Mouse (Mus musculus) urinary bladder, postnatal 14 days (tissue): ENCODE results near the gene Plcb1.

Experiments
- DNase-seq: peaks from one replicate; pipeline ENCODE4 v3.0.0; 2021; ENCODE audit warnings: low spot score

The Plcb1 gene

DNA sequence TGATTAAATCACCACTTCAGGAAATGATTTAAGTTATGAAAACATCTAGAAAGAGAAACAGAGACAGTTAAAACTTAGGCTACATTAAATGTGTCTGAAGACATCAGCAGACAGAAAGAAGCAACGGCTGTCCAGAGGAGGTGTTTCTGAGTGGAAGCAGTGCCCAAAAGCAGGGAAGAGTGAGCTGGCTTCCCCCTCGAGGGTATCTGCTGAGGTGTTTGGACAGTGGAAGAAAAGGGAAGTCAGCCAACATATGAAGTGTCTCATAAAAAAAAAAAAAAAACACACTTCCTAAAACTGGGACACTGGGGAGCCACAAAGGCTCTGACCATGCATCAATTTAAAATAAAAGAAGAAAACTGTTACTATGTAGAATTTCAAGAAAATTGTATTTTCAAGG lies 625.8 kb downstream of the Plcb1 start:
- DNase-seq: no peak

DNA sequence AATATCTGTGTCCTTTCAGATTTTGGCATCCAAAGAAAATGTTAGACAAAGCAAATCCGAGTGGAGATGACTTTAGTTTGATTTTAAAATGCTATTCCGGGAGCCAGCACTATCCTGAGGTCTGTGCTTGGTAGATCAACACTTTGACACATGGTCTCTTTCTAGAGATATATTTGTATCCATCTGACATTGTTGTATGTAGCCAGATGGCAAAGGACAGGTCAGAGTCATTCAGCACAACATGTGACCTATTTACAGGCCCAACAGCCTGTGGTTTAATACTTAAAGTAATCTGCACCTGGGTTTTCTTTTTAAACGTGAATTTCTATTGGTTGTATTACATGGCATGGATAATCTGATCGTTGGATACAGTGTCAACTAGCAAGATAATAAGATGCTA lies 629.3 kb downstream of the Plcb1 start:
- no peak for DNase-seq

GRCm38 (mm10) chr2:135419301-135419700 lies 633.4 kb downstream of the Plcb1 start:
- DNase-seq: no peak

DNA sequence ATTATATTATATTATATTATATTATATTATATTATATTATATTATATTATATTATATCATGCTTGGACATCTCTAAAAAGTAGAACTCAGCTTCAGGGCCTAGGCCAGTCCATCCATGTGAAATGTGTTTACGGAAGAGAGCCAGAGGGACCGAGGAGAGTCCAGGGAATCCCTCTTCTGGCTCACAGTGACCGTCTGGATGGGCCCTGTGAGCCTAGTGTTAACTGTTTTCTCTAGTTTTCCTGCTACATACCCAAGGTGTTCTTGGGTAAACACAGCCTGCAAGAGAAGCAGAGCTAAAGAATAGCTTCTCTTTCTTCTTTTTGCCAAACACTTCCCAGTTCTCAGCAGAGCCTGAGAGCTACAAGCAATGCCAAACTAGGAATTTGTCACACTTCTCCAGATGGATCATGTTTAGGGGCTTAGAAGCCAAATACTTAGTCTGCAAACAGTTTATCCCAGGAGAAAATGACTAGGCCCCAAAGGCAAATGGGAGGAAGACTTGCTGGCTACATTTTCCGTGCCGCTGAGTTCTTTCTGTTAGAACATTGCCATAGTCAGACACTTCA lies 649.2 kb downstream of the Plcb1 start:
- no peak for DNase-seq

DNA sequence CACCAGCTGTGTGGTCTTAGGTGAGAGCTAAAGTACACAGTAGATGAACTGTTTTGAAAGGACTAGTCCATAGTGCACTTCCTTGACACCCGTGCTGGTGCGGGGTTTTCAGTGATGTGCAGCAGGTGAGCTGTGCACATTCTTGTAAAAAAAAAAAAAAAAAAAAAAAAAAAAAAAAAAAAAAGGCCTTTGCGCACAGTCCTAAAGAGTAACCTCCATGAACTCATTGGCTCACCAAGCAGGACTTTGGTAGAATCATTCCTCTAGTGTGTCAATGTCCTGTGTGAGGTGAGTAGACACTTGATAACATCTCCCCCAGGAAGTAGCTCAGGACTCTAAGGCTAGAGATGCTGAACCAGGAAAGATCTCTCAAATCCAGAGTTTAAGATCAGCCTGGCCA lies 653.2 kb downstream of the Plcb1 start:
- DNase-seq: no peak

DNA sequence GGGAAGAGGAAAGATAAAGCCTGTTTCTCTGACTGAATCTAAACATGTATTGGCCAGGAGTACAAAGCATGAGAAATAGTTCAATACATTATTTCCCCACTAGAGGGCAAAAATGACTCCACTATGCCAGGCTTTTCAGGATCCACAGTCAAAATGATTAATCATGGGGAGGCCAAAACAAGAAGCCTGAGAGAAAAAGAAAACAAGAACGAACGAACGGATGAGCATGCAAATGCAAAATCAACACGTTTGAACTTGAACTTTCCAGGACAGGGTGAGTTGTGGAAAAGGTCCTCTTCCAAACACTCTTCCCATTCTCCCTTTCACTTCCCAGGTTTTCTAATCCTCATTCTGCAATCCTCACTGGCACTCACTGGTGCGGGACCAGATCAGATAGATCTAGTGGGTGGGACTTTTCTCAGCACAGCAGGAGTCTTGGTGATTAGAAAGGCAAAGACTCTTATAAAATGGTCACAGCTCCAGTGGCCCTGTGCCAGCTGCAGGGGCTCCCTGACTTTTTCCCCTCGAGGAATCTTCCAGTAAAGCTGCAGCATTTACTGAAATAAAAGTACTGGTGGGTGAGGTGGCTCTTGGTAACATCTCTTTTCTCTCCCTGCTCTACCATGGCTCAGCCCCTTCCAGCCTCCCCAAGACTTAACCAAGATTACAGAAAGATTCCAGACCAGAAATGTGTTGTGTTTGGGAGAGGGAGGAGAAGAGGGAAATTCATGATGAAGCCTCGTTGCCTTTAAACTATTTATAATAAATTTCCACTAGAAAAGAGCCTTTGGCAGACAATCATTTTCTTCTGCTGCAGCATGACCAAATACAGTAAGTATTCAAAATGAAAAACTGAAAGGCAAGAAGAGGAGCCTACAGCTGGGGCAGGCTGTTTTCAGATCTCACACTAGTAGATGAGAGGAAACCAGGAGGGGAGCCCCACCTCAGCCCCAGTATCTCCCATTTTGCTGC lies 654.0 kb downstream of the Plcb1 start:
- peak; percentile 65 for DNase-seq

GRCm38 (mm10) chr2:135453581-135453980 lies 667.7 kb downstream of the Plcb1 start:
- no peak for DNase-seq

DNA sequence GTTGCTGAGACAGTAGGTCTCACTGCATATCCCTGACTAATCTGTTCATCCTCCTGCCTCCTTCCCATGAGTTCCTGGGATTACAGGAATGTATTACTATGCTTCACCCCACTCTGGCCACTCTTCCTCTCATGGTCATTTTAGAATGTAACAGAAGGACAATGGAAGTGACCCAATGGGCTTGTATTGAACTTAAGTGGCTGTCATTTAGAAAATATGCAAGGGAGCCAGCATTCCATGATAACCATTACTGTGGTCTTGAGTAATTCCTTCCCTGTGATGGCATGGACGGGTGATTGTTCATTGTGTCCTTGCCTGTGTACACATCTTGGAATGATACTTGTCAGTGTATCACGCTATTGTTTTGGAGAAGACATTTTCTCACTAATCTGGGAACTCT lies 668.1 kb downstream of the Plcb1 start:
- DNase-seq: no peak

DNA sequence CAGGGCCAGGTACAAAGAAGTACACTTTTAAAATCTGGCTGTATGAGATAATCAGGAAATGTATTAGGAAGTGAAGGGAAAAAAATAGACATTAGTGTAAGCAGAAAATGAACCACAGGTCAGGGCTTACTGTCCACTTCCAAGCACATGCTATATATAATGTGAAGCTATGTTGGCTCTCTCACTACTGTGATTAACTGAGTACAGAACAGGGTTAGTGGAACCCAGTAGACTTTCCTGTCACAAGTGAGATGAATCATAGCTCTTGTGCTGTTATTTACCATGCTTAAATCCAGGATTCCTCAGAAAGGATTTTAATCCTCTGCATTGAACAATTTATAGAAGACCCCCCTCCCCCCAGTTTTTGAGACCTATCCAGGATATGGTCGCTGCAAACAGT lies 668.6 kb downstream of the Plcb1 start:
- DNase-seq: no peak

GRCm38 (mm10) chr2:135467895-135468294 lies 682.0 kb downstream of the Plcb1 start:
- DNase-seq: peak; percentile 8

DNA sequence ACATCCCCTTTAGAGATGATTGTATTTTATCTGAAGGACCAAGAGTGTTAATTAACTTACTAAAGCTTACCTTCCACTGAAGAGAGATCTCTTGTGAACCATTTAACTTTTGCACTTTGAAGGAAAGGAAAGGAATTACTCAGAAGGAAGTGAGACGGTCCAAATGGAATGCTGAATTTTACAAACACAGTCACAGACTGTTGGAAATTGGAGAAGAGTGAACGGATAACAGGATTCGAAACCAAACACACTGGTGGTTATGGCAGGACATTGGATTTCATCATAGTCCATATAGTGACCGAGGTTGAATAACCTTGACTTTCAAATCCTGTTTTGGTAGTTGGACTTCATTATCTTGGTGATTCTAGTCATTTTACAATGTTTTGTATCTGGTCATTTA lies 688.2 kb downstream of the Plcb1 start:
- DNase-seq: no peak

GRCm38 (mm10) chr2:135485248-135485647 lies 699.4 kb downstream of the Plcb1 start:
- DNase-seq: no peak

DNA sequence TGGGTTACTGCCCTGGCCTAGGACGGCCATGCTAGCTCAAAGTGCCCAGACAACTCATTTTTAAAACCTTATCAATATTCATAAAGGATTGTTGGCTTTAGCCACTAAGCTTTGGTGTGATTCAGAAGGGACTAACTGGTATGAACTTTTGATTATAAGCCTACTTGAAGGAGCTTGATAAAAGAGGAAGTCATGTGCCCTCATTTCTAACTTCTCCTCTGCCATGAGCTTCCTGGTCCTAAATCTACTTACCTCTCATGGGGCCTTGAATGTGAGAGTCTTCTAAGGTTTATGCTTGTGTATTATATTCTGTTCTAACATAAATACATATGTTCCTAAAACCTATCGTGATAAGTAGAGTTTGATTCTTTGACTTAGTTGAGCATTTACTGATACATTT lies 702.4 kb downstream of the Plcb1 start:
- no peak for DNase-seq

GRCm38 (mm10) chr2:135489127-135489526 lies 703.3 kb downstream of the Plcb1 start:
- DNase-seq: no peak

DNA sequence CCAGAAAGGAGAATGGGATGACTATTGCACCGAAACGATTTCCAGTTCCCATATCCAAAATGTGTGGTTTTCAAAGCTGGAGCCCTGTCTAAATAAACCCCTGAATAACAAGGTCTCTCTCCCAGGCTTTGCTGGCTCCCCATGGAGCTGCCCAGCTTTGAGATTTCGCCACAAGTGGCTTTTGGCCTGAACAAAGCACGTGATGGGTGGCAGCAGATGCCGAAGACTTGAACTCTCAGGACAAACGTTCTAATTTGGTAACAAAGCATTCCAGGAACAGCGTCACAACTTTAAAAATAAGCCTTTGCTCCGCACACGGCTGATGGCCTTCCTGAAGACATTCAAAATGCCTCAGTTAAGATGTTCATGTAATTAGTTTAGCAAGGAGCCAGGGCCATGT lies 706.9 kb downstream of the Plcb1 start:
- DNase-seq: no peak

DNA sequence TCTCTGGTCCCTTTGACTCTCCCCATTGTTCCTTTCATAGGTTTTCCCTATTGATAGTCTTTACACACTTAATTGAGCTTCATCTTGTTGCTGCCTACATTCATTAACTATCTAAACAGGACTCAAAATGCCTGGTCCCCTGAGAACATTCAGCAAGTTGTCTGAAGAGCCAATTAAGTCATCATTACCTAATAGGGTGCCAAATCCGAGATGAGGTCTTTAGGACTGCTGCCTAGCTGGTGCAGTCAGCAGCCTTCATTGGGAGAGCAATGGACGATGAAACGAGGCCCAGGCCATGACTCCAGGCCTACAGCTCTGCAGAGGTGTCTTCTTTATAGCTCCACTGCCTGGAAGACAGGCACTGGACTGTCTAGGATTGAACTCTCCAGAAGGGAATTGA lies 710.7 kb downstream of the Plcb1 start:
- no peak for DNase-seq

GRCm38 (mm10) chr2:135497251-135497650 lies 711.4 kb downstream of the Plcb1 start:
- DNase-seq: no peak

GRCm38 (mm10) chr2:135500872-135501271 lies 715.0 kb downstream of the Plcb1 start:
- no peak for DNase-seq

DNA sequence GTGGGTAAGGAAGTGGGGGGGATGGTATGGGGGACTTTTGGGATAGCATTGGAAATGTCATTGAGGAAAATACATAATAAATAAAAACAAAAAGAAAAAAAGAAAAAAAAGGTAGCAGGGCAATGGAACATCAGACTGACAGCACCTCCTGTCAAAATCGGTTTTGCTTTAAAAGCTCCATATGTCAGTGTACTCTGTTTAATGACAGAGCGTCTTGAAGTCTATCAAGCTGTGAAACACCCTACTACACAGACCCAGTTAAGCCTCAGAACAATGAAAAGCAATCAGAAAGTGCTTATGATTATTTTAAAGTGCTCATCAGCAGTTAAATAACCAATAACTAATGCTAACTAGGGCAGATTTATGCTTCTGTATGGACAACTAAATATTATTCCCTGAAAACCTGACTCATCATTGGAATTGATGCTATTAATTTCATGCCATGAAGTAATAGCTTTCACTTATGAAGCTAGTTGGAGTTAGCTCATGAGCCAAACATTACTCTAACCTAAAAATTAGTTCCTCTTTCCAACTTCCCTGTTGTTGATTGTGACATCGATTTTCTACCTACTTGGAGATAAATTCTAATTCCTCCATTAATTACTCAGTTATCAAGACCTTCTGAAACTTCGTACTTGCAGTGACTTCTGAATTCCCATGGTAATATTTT lies 717.6 kb downstream of the Plcb1 start:
- no peak for DNase-seq

DNA sequence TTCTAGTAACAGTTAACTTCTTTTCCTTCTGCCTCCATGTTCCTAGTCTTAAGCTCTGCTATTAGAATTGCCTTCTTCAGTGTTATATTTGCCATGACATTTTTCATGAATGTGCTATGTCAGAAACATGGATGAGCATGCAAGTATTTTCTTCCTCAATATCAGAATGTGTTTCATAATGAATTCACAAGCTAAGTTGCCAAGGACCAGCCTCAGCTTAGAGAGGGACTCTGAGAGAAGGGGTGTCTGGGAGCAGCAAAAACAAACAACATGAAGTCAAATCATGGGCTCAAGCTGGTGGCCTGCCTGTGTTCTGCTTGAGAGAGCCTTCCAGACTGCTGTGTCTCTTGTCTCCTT lies 718.1 kb downstream of the Plcb1 start:
- DNase-seq: no peak

GRCm38 (mm10) chr2:135507111-135507510 lies 721.2 kb downstream of the Plcb1 start:
- no peak for DNase-seq

DNA sequence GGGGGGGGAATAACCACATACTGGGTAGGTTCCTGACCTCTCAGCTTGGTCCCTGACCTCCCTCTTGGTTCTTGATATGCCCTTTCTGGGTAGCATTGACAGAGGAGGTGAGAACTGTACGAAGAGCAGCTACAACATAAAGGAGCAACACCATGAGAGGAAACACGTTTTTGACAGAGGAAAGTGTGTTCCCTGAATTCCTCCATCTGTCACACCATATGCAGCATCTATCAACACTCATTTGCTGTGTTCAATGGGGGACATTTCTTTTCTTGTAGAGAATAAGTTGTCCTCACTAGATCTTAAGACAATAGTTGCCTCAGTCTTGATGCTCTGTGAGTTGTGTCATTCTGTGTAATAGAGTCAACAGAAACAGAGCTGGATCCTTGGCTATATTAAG lies 733.1 kb downstream of the Plcb1 start:
- no peak for DNase-seq
